Mouse (Mus musculus): ENCODE measurements around the gene Fbxo45. TPM values are rescaled to one million over a fixed set of nuclear protein-coding genes. Genes with fewer than 3 reads are reported as not detected.
"Not testable (repeated sequence)": the region's sequence is repeated elsewhere in the genome, so short reads cannot be mapped to it uniquely, and the experiment has no call there.

Fbxo45 gene
- polyA plus RNA-seq, 1 experiment = 29.6 TPM

DNA sequence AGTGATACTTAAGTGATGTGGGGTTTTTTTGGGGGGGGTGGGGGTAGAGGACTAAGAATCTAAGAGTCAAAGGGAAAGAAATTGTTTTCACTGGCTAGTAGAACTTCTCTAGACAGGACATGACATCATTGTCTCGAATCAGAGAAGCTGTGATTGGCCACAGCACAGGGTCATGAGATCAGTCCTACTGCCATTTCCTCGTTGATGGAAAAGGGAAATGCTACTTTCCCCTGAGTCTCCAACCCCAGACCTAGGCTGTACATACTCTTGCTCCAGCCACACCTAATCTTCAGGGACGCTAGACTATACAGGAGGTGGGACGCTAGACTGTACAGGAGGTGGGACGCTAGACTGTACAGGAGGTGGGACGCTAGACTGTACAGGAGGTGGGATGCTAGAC is 28.1 kb upstream of the Fbxo45 start:
- WGBS = 89% methylated on average over 6 of the region's 6 CpGs
- H3K27me3 ChIP-seq (ENCODE audit: control insufficient read depth, insufficient read depth, low read length) = no peaks in the 10 kb centered on the region
- H3K4me3 ChIP-seq (replicated peaks; ENCODE audit: insufficient read depth, low read depth, low read length) = no peak overlapping the region
- no peak for TF ChIP-seq POLR2A (IDR thresholded peaks at IDR 0.05; ENCODE audit: borderline replicate concordance, insufficient read depth, low read length)
- TF ChIP-seq CTCF (IDR thresholded peaks at IDR 0.05; ENCODE audit: borderline replicate concordance, insufficient read depth, low read depth, low read length) = no peak
- peaks cover 3% of the 10 kb centered on the region; the same call in 1 of the 2 replicates for H3K4me1 ChIP-seq (ENCODE audit: control insufficient read depth, insufficient read depth, low read length)
- H3K27ac ChIP-seq (ENCODE audit: insufficient read depth, low read length) = no peak overlapping the region
- DNase-seq = no peak

GRCm38 (mm10) chr16:32273338-32273737 is 26.4 kb upstream of the Fbxo45 start:
- 49% methylated on average over 9 of the region's 9 CpGs for WGBS
- Histone ChIP-seq H3K4me1 (ENCODE audit: control insufficient read depth, insufficient read depth, low read length) (peaks cover 3% of the 10 kb centered on the region; the same call in 1 of the 2 replicates), H3K27ac (ENCODE audit: insufficient read depth, low read length) (no peak overlapping the region), H3K27me3 (ENCODE audit: control insufficient read depth, insufficient read depth, low read length) (no peaks in the 10 kb centered on the region), H3K4me3 (replicated peaks; ENCODE audit: insufficient read depth, low read depth, low read length) (no peak overlapping the region)
- no peak for DNase-seq
- TF ChIP-seq POLR2A (IDR thresholded peaks at IDR 0.05; ENCODE audit: borderline replicate concordance, insufficient read depth, low read length) (no peak), CTCF (IDR thresholded peaks at IDR 0.05; ENCODE audit: borderline replicate concordance, insufficient read depth, low read depth, low read length) (peak; percentile 44; the same call in 1 of the 2 replicates)

DNA sequence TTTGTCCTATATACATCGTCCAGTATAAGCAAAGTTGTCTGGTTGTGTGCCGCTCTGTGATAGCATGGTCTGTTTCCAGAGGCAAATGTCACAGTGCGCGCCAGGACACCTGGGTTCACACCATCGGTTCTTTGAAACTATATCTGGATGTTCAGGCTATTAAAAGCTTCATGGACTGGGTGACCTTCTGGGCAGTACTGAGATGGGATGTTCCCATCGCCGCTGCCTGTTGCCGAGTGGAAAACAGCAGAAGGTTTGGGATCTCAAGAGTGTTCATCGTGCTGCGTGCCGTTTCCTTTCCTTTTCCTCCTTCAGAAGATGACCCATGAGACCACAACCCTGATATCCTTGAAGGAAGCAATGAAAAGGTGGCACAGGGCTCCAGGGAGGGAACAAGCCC is 24.3 kb upstream of the Fbxo45 start, which contains the start of gene Smco1:
Gene Smco1 (plus strand): TSS at position 178 of the 400 bp plus-strand sequence.
- WGBS = 87% methylated on average over 11 of the region's 11 CpGs
- H3K4me1 ChIP-seq (ENCODE audit: control insufficient read depth, insufficient read depth, low read length) = no peaks in the 10 kb centered on the region
- H3K27me3 ChIP-seq (ENCODE audit: control insufficient read depth, insufficient read depth, low read length) = no peaks in the 10 kb centered on the region
- no peak for TF ChIP-seq POLR2A (IDR thresholded peaks at IDR 0.05; ENCODE audit: borderline replicate concordance, insufficient read depth, low read length)
- TF ChIP-seq CTCF (IDR thresholded peaks at IDR 0.05; ENCODE audit: borderline replicate concordance, insufficient read depth, low read depth, low read length) = no peak
- no peak within 1 kb of the TSS for H3K4me3 ChIP-seq (replicated peaks; ENCODE audit: insufficient read depth, low read depth, low read length)
- no peak for DNase-seq
- H3K27ac ChIP-seq (ENCODE audit: insufficient read depth, low read length) = no peak within 1 kb of the TSS

- not testable (repeated sequence) for H3K27ac ChIP-seq (ENCODE audit: insufficient read depth, low read length); H3K4me1 ChIP-seq (ENCODE audit: control insufficient read depth, insufficient read depth, low read length); H3K27me3 ChIP-seq (ENCODE audit: control insufficient read depth, insufficient read depth, low read length); DNase-seq; H3K4me3 ChIP-seq (replicated peaks; ENCODE audit: insufficient read depth, low read depth, low read length)
- WGBS = 84% methylated on average over 2 of the region's 2 CpGs
Measured at GRCm38 (mm10) chr16:32264225-32264624, 17.3 kb upstream of the Fbxo45 start.

GRCm38 (mm10) chr16:32246351-32246791 is 587 bp downstream of the Fbxo45 start:
- H3K4me3 ChIP-seq (replicated peaks; ENCODE audit: insufficient read depth, low read depth, low read length) = peak overlapping the region; percentile 77

GRCm38 (mm10) chr16:32243901-32244300 is 3.1 kb downstream of the Fbxo45 start:
- no peak overlapping the region for H3K27ac ChIP-seq (ENCODE audit: insufficient read depth, low read length)
- 45% methylated on average over 3 of the region's 3 CpGs for WGBS
- H3K4me3 ChIP-seq (replicated peaks; ENCODE audit: insufficient read depth, low read depth, low read length) = peak overlapping the region; percentile 10
- DNase-seq = no peak
- peaks cover 9% of the 10 kb centered on the region; the same call in 1 of the 2 replicates for H3K4me1 ChIP-seq (ENCODE audit: control insufficient read depth, insufficient read depth, low read length)
- no peak for TF ChIP-seq CTCF (IDR thresholded peaks at IDR 0.05; ENCODE audit: borderline replicate concordance, insufficient read depth, low read depth, low read length)
- H3K27me3 ChIP-seq (ENCODE audit: control insufficient read depth, insufficient read depth, low read length) = no peaks in the 10 kb centered on the region

More at GRCm38 (mm10) chr16:32246351-32246791, 587 bp downstream of the Fbxo45 start:
- DNase-seq = peak; percentile 67 to 76
- under 1% methylated on average over 36 of the region's 41 CpGs for WGBS
- no peaks in the 10 kb centered on the region for H3K27me3 ChIP-seq (ENCODE audit: control insufficient read depth, insufficient read depth, low read length)
- peak overlapping the region; percentile 74 for H3K27ac ChIP-seq (ENCODE audit: insufficient read depth, low read length)
- H3K4me1 ChIP-seq (ENCODE audit: control insufficient read depth, insufficient read depth, low read length) = peaks cover 7% of the 10 kb centered on the region; the same call in 1 of the 2 replicates
- 0 out of 2 replicates have a peak, but pooled peaks have one; percentile 7 for TF ChIP-seq POLR2A (IDR thresholded peaks at IDR 0.05; ENCODE audit: borderline replicate concordance, insufficient read depth, low read length)
- TF ChIP-seq CTCF (IDR thresholded peaks at IDR 0.05; ENCODE audit: borderline replicate concordance, insufficient read depth, low read depth, low read length) = no peak

GRCm38 (mm10) chr16:32239428-32240312 is 7.3 kb downstream of the Fbxo45 start:
- no peak for DNase-seq
- no peak overlapping the region for H3K4me3 ChIP-seq (replicated peaks; ENCODE audit: insufficient read depth, low read depth, low read length)
- TF ChIP-seq CTCF (IDR thresholded peaks at IDR 0.05; ENCODE audit: borderline replicate concordance, insufficient read depth, low read depth, low read length) (no peak), POLR2A (IDR thresholded peaks at IDR 0.05; ENCODE audit: borderline replicate concordance, insufficient read depth, low read length) (no peak)
- H3K4me1 ChIP-seq (ENCODE audit: control insufficient read depth, insufficient read depth, low read length) = peaks cover 2% of the 10 kb centered on the region; the same call in 1 of the 2 replicates
- no peaks in the 10 kb centered on the region for H3K27me3 ChIP-seq (ENCODE audit: control insufficient read depth, insufficient read depth, low read length)
- no peak overlapping the region for H3K27ac ChIP-seq (ENCODE audit: insufficient read depth, low read length)
- WGBS = 84% methylated on average over 2 of the region's 2 CpGs

All from cerebellum, adult 2 months (tissue).